Mouse (Mus musculus): Measurements from ENCODE around the gene Tmed8.

DNA sequence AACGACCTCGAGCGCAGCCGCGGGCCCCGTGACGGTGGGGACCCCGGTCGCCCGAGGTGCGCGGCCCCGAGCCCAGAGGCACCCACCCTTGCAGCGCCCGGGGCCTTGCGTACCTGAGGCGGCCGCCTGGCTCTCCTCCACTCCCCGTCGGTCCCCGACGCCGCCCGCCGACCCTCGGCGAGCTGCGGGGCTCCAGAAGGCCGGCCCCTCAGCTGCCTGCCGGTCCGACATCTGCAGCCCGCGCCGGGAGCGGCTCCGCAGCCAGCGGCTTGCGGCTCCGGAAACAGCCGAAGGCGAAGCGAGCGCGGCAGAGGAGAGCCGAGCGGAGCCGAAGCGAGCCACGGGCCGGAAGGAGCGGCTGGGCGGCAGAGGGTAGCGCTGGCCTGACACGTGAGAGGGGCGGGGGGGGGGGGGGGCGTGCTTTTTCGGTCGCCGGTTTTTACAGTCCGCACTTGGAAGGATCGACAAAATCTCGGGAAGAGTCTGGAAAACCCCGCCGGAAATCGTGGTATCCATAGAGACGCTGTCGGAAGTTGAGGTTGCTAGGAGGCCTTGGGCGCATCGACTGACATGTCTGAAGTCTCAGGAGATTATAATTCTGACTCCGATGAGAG, at the start of gene Tmed8:
- no peak for TF ChIP-seq CTCF (IDR thresholded peaks at IDR 0.05; ENCODE audit: control insufficient read depth, insufficient read depth, insufficient replicate concordance, low read depth, low read length)
- TF ChIP-seq POLR2A (IDR thresholded peaks at IDR 0.05; ENCODE audit: control insufficient read depth, low read depth, low read length): no peak; the same call in 1 of the 2 replicates
